Mouse (Mus musculus) layer of hippocampus, postnatal 25 days (tissue): ENCODE results near the gene Pex5. TPM values are rescaled to one million over a fixed set of nuclear protein-coding genes. Genes with fewer than 3 reads are reported as not detected.
"Not testable (repeated sequence)": the region's sequence is repeated elsewhere in the genome, so short reads cannot be mapped to it uniquely, and the experiment has no call there.

Experiments
- DNase-seq, 2 experiments: peaks; one replicate each; pipeline ENCODE4 v3.0.0; 2022; ENCODE audit warnings: mixed read lengths in 2 of 2, low spot score in 1 of 2; ENCODE audit errors: extremely low spot score in 1 of 2
- total RNA-seq, 2 experiments: library from RNA; stranded (reverse); gene quantifications; 2 replicates each; pipeline ENCODE4 v1.2.3; 2021

Gene Pex5
- total RNA-seq, 2 experiments from 2014 or later = 55.5 to 58.9 TPM

GRCm38 (mm10) chr6:124427791-124428576, 13.1 kb upstream of the Pex5 start:
- DNase-seq = no peak

- DNase-seq = no peak
Observed at GRCm38 (mm10) chr6:124427289-124427688, 12.4 kb upstream of the Pex5 start.

DNA sequence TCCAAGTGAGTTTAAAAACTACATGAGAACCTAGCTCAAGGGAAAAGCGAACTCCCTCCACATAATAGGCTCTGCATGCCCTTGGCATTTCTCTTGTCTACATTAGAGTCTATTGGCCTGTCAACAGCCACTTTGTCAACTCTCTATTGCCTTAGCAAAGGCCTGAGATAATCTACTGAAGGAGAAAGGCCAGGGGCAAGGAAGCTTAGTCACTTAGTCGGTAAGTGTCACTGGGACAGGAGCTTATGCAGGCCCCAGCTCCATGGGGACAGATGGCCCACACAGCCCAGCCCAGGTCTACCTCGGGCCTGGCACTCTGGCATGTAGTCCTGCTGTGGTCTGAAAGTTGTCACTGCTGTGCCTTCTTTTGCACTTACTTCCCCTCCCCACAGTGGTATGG, 11.7 kb upstream of the Pex5 start:
- DNase-seq = no peak

- DNase-seq = no peak
Observed at GRCm38 (mm10) chr6:124425523-124425922, 10.7 kb upstream of the Pex5 start.

- not testable (repeated sequence) for DNase-seq
Observed at GRCm38 (mm10) chr6:124425042-124425441, 10.2 kb upstream of the Pex5 start.

- DNase-seq = no peak
Observed at GRCm38 (mm10) chr6:124424068-124424498, 9.2 kb upstream of the Pex5 start.

GRCm38 (mm10) chr6:124418686-124419085, 3.8 kb upstream of the Pex5 start:
- no peak for DNase-seq

DNA sequence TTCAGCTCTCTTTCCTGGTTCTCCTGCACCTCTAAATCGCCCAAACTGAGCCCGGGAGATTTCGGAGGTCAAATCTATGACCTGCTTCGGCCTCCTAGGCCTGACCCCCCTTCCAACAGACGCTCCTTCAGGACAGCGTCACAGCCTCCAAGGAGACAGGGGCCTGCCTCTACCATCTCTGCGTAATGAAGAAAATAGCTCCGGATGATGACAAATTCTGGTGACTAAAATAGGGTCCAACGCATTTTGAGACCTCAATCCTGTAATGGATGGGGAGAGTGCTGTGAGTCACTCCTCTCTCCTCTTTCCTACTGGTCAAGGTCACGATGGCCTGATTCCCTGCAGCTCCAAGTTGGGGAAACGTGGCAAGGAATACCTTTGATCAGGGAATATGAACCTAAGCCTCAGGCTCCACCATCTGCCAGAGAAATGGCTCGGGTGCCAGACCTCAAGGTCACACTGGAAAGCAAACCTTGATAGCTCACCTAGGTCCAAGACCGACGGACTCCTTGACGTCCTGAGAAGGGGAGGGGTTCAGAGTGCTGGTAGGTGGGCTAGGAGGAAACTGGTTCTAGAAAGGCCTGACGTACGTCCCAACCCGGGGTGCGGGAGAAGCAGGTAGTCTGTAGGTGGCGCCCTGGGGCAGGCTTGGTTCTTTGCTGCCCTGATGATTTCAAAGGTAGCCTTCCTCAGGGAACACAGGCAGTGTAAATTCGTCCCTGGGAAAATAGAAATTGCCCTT, 651 bp upstream of the Pex5 start:
- peak; percentile 77 to 87 for DNase-seq

- DNase-seq = peak in 1 of 2 experiments; percentile 34
Observed at GRCm38 (mm10) chr6:124414150-124414926, 529 bp downstream of the Pex5 start.

- no peak for DNase-seq
Observed at GRCm38 (mm10) chr6:124413770-124414149, 1.1 kb downstream of the Pex5 start.

DNA sequence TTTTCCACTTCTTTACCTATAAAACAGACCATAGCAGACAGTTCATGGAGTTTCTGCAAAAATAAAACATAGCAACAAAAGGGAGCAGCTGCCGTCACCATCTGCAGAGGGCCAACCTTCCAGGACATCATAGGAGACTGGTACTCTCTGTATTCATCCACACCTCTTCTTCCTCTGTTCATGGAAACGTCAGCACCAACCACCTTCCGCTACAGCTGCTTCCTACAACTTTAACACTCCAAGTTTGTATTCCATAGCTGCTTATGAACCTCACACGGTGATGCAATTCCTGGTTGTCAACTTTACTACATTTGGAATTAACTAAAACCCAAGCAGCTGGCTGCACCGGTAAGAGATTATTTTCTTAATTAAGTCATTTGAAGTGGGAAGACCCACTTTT, 6.5 kb downstream of the Pex5 start:
- DNase-seq = no peak

- DNase-seq = no peak
Observed at GRCm38 (mm10) chr6:124407180-124407579, 7.7 kb downstream of the Pex5 start.

DNA sequence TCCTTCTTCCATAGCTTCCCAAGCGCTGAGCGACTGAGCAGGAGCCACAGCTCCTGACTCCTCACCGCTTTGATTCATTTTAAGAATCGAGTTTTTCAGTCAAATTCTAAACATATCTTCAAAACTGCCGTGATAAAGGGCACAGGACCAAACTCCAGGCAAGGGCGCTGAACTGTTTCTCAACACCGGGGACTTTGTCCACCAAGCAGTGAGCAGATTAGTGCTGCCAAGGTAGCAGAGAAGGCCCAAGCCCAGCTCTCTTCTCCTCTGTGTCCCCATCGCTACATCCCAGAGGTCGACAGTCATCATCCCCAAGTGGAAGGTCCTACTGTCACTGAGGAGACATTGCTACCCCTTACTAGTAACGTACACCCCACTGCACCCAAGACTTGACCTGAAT, 8.5 kb downstream of the Pex5 start:
- no peak for DNase-seq

DNA sequence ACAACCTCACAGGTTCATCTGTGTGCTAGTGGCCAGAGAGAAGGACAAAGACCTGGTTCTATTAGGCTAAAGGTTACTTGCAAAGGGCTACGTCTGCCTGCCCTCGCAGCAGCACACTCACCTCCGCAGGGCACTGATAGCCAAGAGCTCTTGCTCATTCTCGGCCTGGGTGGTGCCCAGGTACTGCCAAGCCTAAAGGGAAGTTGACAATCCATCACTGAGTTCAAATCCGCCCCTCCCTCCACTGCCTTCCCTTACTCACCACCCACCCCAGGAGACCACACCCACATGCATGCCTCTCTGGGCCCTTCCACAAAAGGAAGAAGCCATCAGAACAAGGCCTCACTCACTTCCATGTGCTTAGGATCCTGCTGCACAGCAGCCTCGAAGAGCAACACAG, 15.1 kb downstream of the Pex5 start:
- no peak for DNase-seq

GRCm38 (mm10) chr6:124394991-124395390, 19.9 kb downstream of the Pex5 start:
- not testable (repeated sequence) for DNase-seq

GRCm38 (mm10) chr6:124380142-124380541, 34.7 kb downstream of the Pex5 start:
- no peak for DNase-seq

- DNase-seq = peak; percentile 31 to 76
Observed at GRCm38 (mm10) chr6:124379331-124379730, 35.5 kb downstream of the Pex5 start.

DNA sequence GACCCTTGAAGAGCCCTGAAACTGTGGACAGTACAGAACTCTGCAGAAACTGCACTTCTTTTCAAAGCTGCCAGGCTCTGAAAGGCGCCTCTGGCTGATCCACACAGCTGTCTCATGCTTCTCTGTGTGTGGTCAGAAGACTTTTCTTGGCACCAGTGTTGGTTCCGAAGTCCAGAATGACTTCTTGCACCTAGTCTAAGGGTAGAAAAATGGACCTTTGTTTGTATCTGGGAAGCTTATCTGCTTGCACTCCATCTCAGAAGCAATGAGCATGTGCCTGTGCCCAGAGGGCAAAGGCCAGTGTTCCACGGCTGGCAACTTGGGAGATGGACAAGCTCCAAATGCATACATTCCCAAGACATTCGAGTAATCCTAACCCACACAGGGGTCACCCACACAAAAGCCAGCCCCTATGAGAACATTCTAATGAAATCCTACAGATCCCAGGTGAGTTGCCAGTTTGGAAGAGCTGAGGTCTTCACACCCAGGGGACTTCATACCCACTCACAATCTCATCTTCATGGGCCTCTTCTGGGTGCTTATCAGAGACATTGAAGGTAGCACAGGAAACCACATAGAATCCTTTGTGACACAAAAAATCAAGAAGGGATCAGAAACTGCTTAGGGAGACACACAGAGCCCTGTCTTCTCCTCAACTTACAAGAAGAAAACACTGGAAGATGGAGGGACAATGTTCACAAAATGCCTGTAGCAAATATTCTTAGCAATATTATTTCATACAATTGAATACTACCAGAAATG, 37.2 kb downstream of the Pex5 start:
- no peak for DNase-seq

GRCm38 (mm10) chr6:124376311-124376710, 38.6 kb downstream of the Pex5 start:
- no peak for DNase-seq

DNA sequence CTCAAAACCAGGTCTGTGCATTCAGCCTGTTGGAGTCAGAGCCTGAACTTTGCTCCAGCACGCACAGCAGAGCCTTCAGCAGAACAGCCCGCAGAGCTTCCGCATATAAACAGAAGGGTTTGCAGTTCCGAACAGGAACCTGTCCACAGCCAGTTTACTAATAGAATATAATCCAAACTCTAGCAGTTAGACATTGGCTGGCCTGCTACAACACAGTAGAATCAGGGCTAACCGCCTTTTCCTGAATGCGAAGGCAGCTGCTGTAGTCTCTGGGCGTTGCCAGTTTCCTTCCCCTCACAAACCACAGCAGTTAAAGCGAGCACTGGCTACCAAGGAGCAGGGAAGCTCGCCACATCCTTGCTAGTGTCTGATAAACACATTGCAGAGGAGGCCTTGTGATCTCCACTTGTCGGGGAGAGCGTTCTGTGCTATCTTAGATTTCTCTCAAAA, 39.4 kb downstream of the Pex5 start:
- DNase-seq = no peak
